Mouse (Mus musculus) layer of hippocampus, adult 9-10 months (tissue): Measurements from ENCODE around the gene Rtl3.

ENCODE experiments used
- DNase-seq: peaks from one replicate; pipeline ENCODE4 v3.0.0; 2022; ENCODE audit warnings: low spot score

Gene Rtl3

GRCm38 (mm10) chrX:106840409-106840808 lies at the start of gene Rtl3:
TSS of gene Rtl3 (minus strand) at chrX:106840644.
- DNase-seq: peak; percentile 8

GRCm38 (mm10) chrX:106872315-106872714 lies 31.9 kb upstream of the Rtl3 start:
- no peak for DNase-seq

- DNase-seq: no peak
These were observed 31.4 kb upstream of the Rtl3 start for GRCm38 (mm10) chrX:106871894-106872293.

- DNase-seq: no peak
These were observed 31.0 kb upstream of the Rtl3 start for GRCm38 (mm10) chrX:106871426-106871825.

- no peak for DNase-seq
These were observed 13.3 kb upstream of the Rtl3 start for GRCm38 (mm10) chrX:106853523-106854300.

- DNase-seq: no peak
These were observed 853 bp downstream of the Rtl3 start for GRCm38 (mm10) chrX:106839591-106839990.

- DNase-seq: peak; percentile 2
These were observed 9.9 kb downstream of the Rtl3 start for GRCm38 (mm10) chrX:106830494-106830893.

GRCm38 (mm10) chrX:106809560-106810226 lies 30.8 kb downstream of the Rtl3 start:
- DNase-seq: no peak

GRCm38 (mm10) chrX:106804387-106804786 lies 36.1 kb downstream of the Rtl3 start:
- DNase-seq: no peak

- DNase-seq: peak; percentile 6
These were observed 45.8 kb downstream of the Rtl3 start for GRCm38 (mm10) chrX:106794686-106795085.
